Mouse (Mus musculus) embryo, embryonic 10 days (tissue): Measurements from ENCODE around the gene Perp.

Experiments
- DNase-seq: peaks from one replicate; pipeline ENCODE4 v3.0.0-alpha.2; 2015; ENCODE audit warnings: low spot score

The Perp gene

GRCm38 (mm10) chr10:18844441-18845286 lies at the start of gene Perp:
Gene Perp, plus strand, starts transcription at chr10:18845020.
- peak; percentile 61 for DNase-seq

DNA sequence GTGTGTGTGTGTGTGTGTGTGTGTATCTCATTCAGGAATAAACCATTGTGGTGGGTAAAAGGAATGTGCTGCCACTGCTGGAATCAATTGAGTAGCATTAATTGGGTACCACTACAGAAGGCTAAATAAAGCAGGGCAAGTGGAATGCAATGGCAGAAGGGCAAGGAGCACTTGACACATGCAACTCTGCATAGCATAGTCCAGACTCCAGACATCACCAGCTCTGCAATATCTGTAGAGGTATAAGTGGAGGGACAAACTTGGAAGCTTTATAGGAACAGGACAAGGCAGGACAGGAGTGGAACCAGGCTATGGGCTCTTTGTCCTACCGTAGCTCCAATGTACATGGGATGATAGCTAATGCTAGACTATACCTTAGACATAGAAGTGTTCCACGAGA lies 33.1 kb upstream of the Perp start:
- no peak for DNase-seq

GRCm38 (mm10) chr10:18816560-18816959 lies 28.3 kb upstream of the Perp start:
- peak; percentile 63 for DNase-seq

DNA sequence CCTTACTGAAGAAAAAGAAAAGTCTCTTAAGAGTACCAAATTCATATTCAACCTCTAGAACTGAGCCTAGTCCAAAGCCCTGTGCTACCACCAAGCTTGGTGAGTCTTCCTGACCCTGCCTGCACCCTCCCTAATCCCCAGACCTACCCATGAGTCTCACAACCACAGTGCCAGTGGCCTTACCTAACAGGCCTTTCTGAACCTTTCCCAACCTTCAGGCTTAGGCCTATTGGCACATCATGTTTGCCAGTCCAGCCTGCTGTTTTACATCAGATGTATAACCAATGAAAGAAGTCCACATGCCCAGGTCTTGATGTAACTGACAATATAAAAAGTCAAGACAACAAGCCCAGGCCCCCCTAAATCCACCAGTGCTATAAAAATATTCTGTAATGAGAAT lies 19.7 kb upstream of the Perp start:
- DNase-seq = no peak

DNA sequence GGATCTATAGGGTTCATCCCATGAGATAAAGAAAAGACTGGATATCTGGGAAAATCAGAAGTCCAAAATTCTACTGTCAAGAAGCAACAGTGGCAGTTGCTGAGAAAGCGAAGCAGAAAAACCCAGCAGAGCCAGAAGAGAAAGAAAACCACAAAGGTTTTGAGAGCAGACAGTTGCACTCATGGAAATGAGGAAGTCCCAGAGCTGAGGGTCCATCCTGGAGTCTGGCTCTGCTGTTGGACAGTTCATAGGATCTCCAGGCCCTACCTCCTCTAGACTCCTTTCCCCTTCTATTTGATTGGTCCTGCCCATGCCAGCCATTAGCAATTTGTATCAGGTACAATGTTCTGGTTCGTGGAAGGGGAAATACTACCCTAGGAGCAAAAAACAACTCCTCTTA lies 18.7 kb upstream of the Perp start:
- no peak for DNase-seq

DNA sequence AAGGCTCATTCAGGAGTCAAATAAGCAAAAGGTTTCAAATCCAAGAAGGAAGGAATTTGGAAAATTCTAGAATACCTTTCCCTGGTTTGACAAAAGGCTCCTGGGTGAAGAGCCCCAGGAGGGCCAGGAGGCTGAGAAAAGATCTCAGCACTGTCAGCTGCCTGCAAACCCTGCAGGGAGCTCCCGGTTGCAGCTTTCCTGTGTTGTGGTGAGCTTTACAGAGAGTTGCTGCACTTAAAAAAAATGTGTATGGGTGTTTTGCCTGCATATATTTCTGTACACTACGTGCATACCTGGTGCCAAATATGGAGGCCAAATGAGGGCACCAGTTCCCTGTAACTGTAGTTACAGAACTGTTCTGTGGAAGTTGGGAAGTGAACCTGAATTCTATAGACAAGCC lies 16.9 kb upstream of the Perp start:
- DNase-seq = no peak

DNA sequence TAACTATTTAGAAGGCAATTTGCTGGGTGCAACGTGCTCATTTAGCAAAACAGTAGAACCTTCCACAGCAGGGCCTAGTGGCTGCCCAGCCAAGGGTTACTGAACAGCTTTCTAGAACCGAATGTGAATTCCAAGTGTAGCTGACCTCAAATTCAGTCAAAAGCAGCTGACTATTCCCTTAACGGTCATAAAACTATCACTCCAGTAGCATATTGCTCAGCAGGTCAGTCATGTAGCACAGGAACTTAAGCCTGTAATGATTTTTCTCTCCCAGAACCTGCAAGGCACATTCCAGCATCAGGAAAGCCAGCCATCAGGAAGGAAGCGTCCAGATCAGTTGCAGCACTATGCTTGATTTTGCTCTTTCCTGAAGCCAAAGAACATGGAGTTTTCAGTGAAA lies 14.5 kb upstream of the Perp start:
- DNase-seq = no peak

DNA sequence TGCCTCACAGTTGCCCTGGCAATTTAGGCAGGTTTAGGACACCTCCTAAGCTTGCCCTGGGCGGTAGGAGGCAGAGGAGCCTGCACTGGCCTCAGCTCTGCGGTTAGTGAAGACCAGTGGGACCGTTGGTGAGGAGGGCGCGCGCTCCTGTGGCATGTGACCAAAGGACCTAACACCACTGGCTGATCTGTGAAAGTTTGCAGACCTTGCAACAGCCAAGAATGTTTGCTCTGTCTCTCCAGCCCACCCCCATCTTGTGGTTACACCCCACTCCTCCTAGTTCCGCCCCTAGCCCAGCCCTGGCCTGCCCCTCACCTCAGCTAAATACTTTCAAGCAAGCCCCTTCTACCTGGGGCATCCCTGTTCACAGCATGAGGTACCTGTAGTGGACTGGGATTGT lies 13.0 kb upstream of the Perp start:
- no peak for DNase-seq

- no peak for DNase-seq
Observed at GRCm38 (mm10) chr10:18834389-18834788, 10.4 kb upstream of the Perp start.

GRCm38 (mm10) chr10:18835684-18836479 lies 8.9 kb upstream of the Perp start:
- peak; percentile 41 for DNase-seq

DNA sequence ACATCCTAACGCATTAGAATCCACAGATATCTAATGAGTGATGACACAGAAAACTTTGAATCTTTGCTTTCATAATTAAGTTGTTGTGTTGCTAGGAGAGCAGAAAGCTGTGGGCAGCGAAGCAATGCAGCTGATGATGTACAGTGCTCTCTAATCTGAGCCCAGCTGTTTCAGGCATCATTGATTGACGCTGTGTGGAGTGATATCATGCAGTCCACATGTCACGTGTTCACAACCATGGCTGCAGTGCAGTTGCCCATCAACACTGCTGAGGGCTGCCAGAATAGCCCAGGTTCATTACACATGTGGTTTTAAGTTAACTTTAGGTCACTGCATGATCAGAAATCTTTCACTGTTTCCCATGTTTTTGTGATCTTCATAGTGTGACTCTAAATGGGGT lies 5.3 kb upstream of the Perp start:
- DNase-seq = no peak

GRCm38 (mm10) chr10:18840736-18841135 lies 4.1 kb upstream of the Perp start:
- DNase-seq = no peak

DNA sequence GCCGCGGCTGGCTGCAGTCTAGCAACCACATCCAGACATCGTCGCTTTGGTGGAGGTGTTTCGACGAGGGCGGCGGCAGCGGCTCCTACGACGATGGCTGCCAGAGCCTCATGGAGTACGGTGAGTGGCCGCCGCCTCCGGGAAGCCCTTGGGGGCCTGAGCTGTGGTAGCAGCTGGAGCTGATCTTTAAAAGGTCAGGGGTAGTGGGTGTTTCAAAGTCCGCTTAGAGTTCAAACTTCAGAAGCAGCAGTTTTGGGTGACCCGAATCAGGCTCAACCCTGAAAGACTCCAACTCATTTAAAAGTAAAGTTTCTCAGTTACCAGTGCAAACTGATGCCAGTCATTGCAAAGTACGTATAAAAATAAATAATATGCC lies 455 bp downstream of the Perp start:
- no peak for DNase-seq

DNA sequence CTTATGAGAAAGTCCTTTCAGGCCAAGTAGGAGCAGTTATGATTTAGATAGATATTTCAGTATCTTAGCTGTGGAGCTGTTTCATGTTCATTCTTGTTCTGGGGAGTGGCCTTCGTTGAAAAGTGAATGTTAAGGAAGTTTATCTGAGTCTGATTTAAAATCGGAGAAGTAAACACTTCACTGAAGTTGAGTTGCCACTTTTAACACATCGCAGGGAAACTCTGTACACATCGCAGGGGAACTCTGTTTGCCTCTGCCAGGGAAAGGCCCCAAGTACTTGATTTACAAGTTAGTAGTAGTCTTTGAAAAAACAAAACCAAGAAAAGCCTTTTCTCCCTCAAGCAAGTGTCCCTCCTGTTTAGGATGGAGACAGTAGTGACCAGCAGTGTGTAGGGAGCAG lies 891 bp downstream of the Perp start:
- no peak for DNase-seq

DNA sequence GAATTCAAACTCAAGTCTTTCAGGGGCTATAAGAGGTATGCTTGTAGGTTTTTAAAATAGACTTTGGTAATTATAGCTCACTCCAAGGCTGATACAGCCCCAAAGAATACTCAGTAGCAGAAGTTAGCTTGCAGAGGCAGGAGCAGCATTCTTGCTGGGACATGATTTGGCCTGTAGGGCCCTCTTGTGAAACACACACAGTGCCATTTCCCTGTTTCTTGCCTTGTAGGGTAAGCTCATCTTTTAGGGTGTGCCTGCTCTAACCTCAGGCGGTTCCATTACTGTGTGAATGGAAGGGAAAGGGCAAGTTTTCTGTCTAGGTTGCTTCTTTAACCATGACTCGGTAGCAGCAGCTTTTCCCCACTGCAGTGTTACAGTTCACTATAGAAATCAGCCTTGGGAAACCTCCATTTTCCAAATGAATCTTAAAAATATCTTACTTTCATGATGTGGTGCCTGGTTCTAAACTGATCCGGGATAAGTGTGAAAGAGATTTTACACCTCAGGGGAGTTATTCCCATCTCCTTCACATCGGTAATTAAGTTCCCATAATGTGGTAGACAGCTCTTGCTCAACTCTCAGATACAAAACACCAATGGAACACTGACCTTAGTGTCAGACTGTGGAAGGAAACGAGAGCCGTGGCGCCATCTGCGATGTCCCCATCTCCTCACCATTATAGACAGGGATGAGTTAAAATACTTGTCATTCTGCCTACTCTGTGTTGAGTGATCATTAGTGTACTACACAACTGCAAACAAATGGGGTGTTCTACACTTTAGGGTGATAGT lies 1.8 kb downstream of the Perp start:
- DNase-seq = no peak

DNA sequence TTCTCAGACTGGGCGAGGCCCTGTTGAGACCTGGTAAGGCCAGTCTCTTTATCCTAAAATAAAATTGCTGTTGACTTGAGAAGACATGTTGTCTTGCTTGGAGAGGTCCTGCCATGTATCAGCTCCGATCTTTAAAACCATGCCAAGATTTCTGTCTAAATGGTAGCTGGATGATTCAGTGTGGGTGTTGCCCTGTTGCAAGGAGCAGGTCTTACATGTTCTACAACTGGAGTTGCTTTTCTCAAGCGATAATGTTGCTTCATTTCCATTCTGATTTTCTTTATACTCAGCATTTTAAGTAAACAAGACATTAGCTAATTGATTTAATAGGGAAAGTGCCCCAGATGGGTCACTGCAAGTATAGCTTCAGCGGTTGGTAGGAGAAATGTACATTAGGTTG lies 5.4 kb downstream of the Perp start:
- DNase-seq = no peak

- no peak for DNase-seq
Observed at GRCm38 (mm10) chr10:18853417-18853816, 8.6 kb downstream of the Perp start.

- DNase-seq = no peak
Observed at GRCm38 (mm10) chr10:18857244-18857643, 12.4 kb downstream of the Perp start.

DNA sequence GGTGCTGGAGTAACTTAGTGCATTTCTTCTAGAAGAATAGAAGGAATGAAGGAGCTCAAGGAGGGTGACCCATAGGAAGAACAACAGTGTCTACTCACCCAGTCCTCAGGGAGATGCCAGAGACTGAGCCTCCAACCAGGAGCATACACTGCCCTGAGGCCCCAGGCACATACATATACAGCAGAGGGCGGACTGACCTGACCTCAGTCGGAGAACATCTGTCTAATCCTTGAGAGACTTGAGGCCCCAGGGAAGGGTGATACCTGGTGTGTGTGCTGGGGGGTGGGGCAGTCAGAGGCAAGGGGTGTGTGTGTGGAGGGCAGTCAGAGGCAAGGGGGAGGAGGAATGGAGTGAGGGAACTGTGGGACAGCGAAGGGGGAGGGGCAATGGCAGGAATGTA lies 14.8 kb downstream of the Perp start:
- no peak for DNase-seq

DNA sequence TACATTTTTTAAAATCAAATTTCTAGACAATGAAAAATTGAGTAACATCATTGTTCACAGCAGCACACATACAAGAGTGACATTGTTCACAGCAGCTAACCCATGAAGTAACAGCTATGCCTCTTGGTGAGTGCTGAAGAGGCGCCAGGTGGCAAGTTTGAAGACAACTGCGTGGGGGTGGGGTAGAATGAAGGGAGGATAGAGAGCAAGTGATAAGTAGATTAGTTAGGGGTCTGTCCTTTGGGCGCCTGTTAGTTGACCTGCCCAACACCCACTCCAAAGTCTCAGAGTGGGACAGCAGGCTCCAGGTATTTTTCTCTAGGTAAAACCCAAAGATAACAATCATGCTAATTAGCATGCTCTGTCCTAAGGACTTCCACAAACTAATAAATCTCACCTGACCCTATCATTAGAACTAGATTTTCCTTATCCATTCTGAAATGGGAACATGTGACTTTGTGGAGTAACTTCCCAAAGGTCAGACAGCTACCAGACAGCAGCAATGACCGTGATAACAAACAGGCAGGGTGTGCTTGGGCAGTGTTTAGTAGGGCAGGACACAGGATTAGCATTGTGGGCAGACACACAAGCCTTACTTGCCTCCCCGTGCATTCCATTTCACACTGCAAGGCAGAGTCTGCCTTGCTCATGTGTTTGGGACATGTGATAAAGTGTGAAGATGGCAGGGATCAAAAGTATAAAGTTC lies 15.5 kb downstream of the Perp start:
- no peak for DNase-seq

GRCm38 (mm10) chr10:18860831-18861230 lies 16.0 kb downstream of the Perp start:
- no peak for DNase-seq

- DNase-seq = no peak
Observed at GRCm38 (mm10) chr10:18861418-18861817, 16.6 kb downstream of the Perp start.
